Mouse (Mus musculus) MEL-GATA-1-ER (cell line): ENCODE measurements around the gene Fancf.
A peak's percentile ranks its signal among the peaks of the same experiment; 100 is the strongest.

Experiments used
- DNase-seq: peaks from one replicate; pipeline ENCODE4 v3.0.0-alpha.2; 2012; ENCODE audit warnings: low read depth; ENCODE audit errors: extremely low read depth

The Fancf gene

DNA sequence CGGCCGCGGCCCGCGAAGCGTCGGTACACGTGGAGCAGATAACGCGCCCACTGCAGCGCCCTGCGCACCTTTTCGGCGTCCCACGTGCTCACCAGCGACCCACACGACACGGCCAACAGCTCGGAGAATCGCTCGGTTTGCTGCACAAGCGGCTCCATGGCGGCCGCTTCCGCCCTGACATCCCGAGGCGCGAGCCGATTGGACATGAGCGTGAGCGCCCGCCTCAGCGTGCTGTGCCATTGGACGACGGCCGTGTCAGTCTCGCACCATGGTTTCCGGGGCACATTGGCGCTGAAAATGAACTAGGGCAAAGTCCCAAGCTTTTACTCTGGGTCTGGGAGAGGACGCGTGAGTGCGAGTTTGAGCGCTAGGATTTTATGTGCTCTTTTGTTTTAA lies at the start of gene Fancf:
TSS of gene Fancf (minus strand) at position 171 of the 396 bp plus-strand sequence.
- DNase-seq: peak; percentile 83

- no peak for DNase-seq
Observed at GRCm38 (mm10) chr7:51899066-51899465, 37.0 kb upstream of the Fancf start.

DNA sequence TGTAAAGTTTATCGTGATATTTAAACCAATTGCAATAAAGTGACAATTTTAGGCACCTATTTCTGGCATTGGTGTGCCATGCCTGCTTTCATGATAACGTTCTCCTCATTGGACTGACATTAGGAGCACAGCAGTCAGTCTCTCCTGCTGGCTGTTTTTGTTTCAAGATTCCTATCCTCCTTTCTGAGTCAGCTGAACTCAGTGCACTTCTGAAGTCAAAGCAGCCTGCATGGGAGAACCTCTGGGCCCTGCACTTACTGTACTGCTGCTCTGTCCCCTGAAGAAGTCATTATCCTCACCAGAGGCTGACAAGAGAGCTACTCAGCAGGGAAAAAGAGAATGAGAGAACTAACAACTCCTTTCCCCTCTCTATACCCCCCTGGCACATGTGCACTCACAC lies 32.9 kb upstream of the Fancf start:
- no peak for DNase-seq

DNA sequence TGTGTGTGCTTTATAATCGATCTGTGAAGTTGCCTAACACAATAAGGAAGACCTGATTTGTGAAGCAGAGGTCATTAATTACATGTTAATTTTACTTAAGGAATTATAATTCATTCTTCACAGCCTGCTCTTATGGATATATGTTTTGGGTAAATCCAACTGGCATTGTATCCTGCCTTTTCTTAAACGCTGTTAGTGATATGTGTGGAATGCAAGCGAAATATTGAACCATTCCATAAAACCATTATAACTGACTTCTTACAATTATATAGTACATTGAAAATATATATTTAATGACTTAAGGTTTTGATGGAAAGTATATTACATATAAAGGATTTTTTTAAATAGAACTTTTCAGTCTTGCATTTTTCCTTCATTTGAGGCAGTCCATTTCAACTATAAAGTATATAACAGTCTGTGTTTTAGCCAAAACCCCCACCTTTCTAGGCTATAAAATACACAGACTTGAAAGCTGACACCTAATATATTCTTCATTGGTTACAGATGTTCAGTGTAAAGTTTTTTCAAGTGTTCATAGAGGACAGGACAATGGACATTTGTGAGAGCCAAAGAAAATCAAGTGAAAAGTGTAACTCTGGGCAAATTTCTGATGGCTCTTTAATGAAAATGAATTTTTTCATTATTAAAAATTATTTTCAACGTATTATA lies 32.2 kb upstream of the Fancf start:
- no peak for DNase-seq

DNA sequence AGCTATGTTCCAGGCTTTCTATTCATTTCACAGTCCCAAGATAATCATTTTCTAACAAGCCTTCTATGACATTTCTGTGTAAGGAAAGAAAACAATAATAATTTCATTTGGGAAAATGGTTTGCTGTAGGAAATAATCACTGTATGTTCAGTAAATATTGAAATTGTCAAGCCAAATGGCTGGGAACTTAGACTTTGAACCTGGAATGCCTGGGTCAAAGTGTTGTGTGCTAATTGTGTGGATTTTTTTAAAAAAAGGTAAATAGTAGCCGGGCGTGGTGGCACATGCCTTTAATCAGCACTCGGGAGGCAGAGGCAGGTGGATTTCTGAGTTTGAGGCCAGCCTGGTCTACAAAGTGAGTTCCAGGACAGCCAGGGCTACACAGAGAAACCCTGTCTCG lies 30.9 kb upstream of the Fancf start:
- no peak for DNase-seq

- peak; percentile 6 for DNase-seq
Observed at GRCm38 (mm10) chr7:51892224-51892965, 30.3 kb upstream of the Fancf start.

DNA sequence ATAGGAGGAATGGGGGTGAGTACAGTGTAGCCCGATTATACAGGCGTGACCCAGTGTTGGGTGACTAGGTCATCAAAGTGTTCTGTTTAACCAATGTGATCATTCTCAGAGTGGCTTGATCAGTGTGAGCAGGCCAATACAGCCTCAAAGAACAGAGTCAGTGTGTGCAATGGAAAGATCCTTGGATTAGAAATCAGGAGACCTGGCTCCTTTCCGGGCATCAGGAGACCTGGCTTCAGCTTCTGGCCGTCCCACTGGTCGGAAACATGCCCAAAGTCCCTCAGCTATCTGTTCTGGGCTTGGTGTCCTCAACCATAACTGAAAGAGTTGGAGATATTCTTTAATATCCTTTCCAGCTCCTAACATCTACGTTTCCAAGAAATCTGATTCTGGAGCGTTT lies 27.5 kb upstream of the Fancf start:
- DNase-seq: no peak

- DNase-seq: no peak
Observed at GRCm38 (mm10) chr7:51887678-51888567, 25.9 kb upstream of the Fancf start.

DNA sequence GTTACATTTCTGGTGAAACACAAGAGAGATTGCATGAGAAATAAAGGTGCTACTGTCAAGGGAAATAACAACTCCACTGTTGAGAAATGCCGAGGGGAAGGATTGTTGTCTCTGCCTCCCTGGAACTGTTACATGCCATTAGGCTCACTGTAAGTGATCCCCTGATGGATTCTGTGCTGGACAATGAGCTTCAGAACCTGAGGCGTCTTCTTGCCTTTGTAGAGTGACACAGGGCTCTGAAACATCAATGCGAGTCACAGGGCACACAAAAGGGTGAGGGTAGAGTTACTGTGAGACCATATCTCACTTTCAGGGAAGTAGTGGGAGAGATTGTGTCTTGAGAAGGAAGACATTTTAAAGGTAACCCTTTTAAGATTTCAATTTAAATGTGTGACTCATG lies 23.3 kb upstream of the Fancf start:
- no peak for DNase-seq

DNA sequence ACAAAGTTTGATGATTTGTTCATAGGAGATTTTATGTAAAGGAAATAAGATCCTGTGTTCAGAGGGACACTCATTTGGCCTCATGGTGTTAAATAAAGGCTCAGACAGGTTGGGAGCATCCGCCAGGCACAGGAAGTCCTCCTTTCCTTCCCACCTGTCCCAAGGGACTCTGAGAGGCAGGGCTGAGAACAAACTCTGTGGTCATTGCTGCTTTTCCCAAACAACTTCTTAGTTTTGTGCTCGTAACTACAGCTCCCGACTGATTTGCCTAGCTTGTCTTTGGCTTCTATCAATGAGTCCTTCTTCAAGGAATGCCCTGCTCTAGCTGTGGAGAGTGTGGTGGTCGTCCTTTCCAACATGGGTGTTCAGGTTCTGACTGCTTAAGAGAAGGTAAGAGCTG lies 18.1 kb upstream of the Fancf start:
- DNase-seq: no peak

GRCm38 (mm10) chr7:51879136-51879723 lies 17.2 kb upstream of the Fancf start:
- DNase-seq: no peak

DNA sequence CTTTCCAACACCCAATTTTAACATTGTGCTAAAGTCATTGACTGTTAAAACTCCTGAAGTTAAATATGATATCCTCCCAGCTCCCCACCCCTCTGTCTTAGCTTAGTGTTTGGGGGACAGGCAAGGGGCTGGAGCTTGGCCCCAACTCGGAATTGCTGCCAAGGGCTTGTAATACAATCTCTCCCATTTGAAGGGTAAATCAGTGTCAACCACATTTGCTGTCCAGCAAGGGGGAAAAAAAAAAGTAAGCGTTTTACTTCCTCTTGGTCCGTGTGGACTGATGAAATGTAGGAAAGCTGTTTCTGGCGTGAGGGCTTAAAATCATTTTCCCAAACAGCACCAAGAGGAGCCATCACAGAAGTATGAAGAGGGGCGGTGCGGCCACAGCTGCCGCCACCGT lies 16.7 kb upstream of the Fancf start:
- no peak for DNase-seq

GRCm38 (mm10) chr7:51876316-51876715 lies 14.2 kb upstream of the Fancf start:
- DNase-seq: no peak

DNA sequence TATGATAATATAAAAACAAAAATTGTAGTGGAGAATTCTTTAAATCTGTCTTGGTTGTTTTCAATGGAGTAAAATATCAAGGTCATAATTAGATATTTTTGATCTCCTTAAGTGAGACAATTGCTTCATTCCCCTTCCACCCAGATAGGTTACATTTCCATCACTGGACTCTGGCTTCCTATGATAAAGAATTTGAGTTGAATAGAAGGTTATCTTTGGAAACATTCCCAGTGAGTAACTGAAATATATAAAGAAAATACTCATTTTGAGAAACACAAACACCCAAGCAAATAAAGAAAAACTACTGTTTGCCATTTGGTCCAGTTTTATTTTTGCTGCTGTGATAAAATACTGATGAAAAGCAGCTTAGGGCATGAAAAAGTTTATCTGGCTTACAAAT lies 10.5 kb upstream of the Fancf start:
- DNase-seq: no peak

DNA sequence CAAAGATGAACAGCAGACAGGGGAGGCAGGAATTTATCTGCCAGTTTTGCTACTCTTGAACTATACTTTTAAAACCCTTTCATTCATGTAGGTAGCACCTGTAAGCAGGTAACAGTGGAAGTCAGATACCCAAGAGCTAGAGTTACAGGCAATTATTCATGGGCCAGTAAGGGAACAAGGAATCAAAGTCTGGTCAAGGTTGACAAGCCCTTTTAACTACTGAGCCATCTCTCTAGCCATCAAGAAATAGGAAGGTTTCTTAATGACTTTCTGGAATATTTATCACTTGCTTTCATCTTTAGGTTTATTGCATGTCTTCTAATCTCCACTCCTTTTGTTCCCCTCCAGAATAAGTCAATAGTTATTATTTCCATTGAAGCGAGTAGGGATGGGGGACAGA lies 10.0 kb upstream of the Fancf start:
- no peak for DNase-seq

GRCm38 (mm10) chr7:51867983-51868382 lies 5.9 kb upstream of the Fancf start:
- DNase-seq: no peak

DNA sequence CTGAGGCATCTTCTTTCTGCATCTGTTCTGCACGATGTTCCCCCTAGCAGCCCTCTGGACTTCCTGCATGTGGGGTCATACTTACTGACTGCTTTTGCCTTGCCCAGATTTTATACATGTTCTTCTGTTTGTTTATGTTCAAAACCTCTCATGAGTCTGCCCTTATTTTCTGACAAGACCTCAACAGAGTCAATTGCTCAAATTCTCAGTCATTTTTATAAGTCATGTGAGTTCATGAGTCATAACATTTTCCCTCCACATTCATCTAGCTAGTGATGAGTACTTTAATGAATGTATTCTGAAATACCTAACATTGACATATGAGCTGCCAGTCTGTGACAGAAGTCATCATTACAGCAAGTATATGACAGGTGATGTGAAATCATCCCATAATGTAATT lies 3.3 kb upstream of the Fancf start:
- no peak for DNase-seq

GRCm38 (mm10) chr7:51862842-51863241 lies 775 bp upstream of the Fancf start:
- no peak for DNase-seq

DNA sequence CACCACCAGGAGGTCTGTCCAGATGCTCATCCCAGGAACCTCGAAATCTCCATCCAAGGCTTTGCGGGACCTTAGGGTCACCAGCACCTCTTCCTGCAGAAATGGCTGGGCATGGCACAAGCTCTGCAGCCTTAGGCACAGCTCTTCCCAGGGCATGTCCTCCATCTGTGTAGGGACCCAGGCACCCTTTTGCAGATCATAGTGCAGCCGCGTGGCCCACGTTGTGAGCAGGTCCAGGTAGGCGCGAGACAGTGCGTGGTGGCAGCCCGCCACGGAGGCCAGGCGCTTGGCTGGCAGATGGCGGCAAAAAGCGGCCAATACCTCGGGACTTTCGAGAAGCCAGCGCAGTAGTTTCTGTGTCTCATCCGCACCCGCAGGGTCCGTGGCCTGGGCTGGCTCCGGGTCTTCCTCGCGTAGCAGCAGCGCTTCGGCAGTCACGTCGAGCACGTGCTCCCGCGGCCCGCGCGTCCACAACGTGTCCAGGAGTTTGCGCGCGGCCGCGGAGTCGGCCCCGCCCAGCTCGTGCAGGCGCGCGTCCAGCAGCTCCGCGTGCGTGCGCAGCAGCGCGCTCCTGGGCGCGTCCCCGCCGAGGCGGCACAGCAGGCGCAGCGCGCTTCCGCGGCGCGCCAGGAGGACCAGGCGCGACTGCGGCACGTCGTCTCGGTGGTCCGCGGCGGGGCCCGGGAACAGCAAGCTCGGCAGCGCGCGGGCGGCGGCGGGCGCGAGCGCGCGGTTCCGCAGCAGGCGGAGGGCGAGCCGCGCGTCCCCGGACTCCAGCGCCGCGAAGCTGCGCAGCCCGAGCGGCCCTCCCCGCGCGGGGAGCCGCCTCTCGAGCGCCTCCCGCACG lies 594 bp downstream of the Fancf start, which contains the start of gene Gas2:
TSS of gene Gas2 (plus strand) at position 766 of the 847 bp plus-strand sequence.
- peak; percentile 39 for DNase-seq

GRCm38 (mm10) chr7:51851890-51852507 lies 10.1 kb downstream of the Fancf start:
- DNase-seq: no peak
